Mouse (Mus musculus) urinary bladder, postnatal 36 days (tissue): ENCODE results near the gene Csnk2b.
A peak's percentile ranks its signal among the peaks of the same experiment; 100 is the strongest.
"Not testable (repeated sequence)": the region's sequence is repeated elsewhere in the genome, so short reads cannot be mapped to it uniquely, and the experiment has no call there.

Source experiments
- DNase-seq, 2 experiments: peaks; one replicate each; pipeline ENCODE4 v3.0.0; 2022; ENCODE audit warnings: low spot score in 2 of 2, mixed read lengths in 1 of 2

Gene Csnk2b

DNA sequence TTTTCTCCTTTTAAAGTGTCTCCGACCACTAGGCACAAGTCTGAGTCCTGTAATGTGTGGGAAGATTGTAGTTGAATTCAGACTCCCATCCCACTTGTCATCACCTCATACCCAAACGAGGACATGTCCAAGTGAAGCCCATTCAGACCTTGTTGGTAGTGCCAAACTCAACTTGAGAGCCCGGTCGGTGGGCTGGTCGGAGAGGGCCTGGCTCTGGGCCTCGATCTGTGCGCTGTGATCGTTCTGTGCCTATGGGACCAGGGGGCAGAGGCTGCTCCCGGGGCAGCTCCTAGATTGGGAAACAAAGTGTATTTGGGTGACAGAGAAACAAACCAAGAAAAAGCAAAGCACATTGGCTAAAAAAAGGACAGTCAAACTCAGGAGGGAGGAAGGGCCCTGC lies 31.2 kb upstream of the Csnk2b start:
- DNase-seq = no peak

DNA sequence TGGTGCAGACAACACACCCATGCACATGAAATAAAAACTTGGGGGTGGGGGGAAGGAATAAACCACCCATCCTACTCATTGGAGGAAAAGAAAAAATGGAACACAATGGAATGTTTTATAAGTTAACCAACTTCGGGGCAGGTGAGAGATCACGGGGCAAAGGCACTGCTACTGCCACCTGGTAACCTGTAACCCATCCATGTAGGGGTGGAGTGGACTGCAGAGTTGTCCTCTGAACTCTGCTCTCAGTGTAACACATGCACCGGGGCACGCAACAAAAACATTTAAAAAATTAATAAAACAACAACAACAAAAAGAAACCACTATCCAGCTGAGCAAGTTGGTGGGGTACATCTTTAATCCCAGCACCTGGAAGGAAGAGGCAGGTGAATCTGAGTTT lies 30.3 kb upstream of the Csnk2b start:
- no peak for DNase-seq

- DNase-seq = no peak
These were observed 26.2 kb upstream of the Csnk2b start for GRCm38 (mm10) chr17:35147922-35148639.

GRCm38 (mm10) chr17:35147348-35147747 lies 25.5 kb upstream of the Csnk2b start:
- no peak for DNase-seq

DNA sequence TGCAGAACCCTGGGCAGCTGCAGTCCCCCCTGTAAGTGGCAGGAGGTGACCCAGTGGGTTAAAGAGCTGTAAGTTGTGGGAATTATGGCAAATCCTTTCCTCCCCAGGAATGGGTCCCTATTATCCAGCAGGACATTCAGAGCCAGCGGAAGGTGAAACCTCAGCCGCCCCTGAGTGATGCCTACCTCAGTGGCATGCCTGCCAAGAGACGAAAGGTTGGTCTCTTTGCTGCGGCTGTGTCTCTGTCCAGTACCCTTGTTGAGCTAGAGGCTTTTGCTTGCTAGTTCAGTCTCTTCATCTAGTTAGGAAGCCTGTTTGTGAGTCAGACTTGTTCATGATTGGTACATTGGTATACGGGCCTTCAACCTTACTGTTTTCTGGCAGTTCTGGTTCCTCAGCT lies 24.3 kb upstream of the Csnk2b start:
- no peak for DNase-seq

GRCm38 (mm10) chr17:35141971-35142370 lies 20.1 kb upstream of the Csnk2b start:
- no peak for DNase-seq

- DNase-seq = no peak
These were observed 18.7 kb upstream of the Csnk2b start for GRCm38 (mm10) chr17:35140490-35140996.

GRCm38 (mm10) chr17:35139269-35139668 lies 17.4 kb upstream of the Csnk2b start:
- DNase-seq = no peak

DNA sequence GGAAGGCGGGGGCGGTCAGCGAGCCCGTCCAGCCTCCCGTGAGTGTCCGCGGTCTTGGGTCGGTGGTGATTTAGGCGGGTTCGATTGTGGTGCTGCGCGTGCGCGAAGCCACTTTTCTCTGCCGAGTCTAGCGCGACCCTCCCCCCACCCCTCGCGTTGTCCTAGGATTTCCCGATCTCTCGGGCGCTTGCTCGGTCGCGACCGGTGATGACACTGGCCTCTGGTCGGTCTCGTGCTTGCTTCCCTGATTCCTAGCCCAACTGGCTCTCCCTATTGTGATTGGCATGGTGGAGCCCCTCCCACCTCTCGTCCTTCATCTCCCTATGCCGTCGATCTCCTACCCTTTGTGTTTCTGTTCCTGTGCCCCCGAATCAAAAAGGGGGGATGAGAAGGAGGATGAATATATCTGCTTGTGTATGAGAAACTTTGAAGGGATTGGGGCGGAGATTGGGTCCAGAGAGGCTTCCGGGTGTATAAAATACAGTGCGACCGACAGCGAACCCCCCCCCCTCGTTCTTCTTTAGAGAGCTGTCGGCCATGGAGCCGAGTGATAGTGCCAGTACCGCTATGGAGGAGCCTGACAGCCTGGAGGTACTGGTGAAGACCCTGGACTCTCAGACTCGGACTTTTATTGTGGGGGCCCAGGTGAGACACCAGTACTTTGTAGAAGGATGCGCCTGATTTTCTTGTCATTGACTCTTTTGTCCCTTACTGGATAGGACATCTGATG lies 13.9 kb upstream of the Csnk2b start:
- DNase-seq = no peak

- peak; percentile 92 for DNase-seq
These were observed 13.1 kb upstream of the Csnk2b start, which contains the start of gene Bag6 for GRCm38 (mm10) chr17:35134801-35135590. Gene Bag6, plus strand, starts transcription at chr17:35135178.

GRCm38 (mm10) chr17:35133517-35133916 lies 11.7 kb upstream of the Csnk2b start:
- no peak for DNase-seq

GRCm38 (mm10) chr17:35132174-35132560 lies 10.3 kb upstream of the Csnk2b start:
- no peak for DNase-seq

GRCm38 (mm10) chr17:35131500-35132173 lies 9.8 kb upstream of the Csnk2b start, which contains the start of gene Apom:
Gene Apom, minus strand, starts transcription at chr17:35132050.
- no peak for DNase-seq

DNA sequence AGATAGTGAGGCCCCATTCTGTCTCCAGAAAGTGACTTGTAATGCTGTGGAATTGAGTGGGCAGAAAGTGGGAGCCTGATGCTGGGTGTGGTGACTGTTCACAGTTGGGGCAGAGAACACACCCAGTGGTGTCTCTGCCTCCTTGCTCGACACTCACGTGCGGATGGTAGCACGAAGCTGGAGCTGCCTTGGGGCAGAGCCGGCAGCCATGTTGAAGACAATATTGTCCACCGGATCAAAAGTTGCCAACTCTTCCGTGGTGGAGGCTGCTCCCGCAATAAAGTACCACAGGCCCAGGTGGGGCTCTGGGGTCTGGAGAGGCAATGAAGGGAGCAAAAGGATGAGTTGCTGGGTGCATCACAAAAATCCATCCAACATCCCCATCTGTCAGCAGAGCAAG lies 9.2 kb upstream of the Csnk2b start:
- DNase-seq = no peak

- DNase-seq = no peak
These were observed 7.1 kb upstream of the Csnk2b start for GRCm38 (mm10) chr17:35128996-35129395.

DNA sequence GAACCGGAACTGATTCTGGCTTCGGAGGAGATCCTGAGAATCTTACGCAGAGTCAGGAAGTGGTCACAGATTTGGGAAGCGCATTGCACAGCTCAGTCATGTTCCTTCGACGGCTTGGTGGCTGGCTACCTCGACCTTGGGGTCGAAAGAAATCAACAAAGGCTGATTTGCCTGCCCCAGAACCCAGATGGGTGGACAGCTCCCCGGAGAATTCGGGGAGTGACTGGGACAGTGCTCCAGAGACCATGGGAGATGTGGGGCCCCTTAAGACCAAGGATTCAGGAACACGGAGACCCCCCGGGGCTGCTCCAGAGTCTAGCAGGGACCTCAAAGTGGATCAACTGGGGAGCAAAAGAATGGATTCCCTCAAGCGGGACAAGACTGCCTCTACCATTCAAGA lies 5.2 kb upstream of the Csnk2b start:
- DNase-seq = no peak

- DNase-seq = peak; percentile 71 to 79
These were observed 4.4 kb upstream of the Csnk2b start, which contains the start of gene D17H6S53E for GRCm38 (mm10) chr17:35126206-35126611. Gene D17H6S53E, plus strand, starts transcription at chr17:35126373.

DNA sequence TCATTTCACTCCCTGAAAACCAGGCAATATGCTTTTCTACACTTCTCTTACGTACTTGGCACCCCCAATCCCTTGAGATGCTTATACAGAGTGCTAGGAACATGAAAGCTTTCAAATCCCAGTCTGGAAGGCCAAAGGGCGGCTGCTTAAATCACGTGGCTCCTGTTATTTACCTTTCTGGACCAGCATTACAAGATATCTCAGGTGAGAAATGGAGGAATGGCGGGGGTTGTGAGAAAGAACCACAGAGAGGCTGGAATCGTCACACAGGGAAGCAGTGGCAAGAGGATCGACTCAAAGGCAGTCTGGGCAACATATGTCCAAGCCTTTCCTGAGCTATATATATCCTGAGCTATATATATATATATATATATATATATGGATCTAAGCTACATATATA lies 3.7 kb upstream of the Csnk2b start:
- no peak for DNase-seq

- DNase-seq = no peak
These were observed 3.2 kb upstream of the Csnk2b start for GRCm38 (mm10) chr17:35125081-35125480.

DNA sequence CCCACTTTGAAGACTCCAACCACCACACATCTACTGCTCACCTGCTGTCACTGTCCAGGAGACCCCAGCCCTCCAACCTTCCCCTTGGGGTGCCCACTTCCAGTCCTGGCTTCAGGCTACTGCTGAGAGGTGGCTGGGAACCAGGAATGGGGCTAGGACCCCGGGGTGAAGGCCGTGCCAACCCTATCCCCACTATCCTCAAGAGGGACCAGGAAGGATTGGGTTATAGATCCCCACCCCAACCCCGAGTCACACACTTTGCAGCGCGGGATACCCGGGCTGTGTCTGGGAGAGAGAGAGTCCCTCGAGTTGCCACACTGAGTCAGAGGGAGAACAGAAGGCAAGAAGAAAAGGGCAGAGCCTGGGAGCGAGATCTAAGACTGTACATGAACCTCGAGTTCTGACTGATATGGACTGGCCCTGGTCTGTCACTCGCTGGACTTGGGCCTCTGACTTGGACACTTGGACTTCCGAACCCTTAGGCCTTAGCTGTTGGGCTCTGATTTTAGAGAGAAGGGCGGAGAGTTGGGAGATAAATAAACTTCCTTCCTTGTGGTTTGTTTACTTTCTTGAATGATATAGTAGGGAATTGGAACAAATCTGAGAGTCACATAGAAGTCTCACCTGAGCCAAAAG lies 2.5 kb upstream of the Csnk2b start:
- DNase-seq = not testable (repeated sequence)

GRCm38 (mm10) chr17:35123287-35123686 lies 1.4 kb upstream of the Csnk2b start:
- DNase-seq = not testable (repeated sequence)
